Mouse (Mus musculus) T-helper 2 cell (primary cell): ENCODE results near the gene Aqp3.

ENCODE experiments used
- in situ Hi-C: fragments of 300-600 bp; cut with MboI, MseI; formaldehyde crosslinking; loops from one replicate; pipeline ENCODE4 v1.15.1; 2025; ENCODE audit warnings: high pct_unique_total_duplicates

Gene Aqp3

DNA sequence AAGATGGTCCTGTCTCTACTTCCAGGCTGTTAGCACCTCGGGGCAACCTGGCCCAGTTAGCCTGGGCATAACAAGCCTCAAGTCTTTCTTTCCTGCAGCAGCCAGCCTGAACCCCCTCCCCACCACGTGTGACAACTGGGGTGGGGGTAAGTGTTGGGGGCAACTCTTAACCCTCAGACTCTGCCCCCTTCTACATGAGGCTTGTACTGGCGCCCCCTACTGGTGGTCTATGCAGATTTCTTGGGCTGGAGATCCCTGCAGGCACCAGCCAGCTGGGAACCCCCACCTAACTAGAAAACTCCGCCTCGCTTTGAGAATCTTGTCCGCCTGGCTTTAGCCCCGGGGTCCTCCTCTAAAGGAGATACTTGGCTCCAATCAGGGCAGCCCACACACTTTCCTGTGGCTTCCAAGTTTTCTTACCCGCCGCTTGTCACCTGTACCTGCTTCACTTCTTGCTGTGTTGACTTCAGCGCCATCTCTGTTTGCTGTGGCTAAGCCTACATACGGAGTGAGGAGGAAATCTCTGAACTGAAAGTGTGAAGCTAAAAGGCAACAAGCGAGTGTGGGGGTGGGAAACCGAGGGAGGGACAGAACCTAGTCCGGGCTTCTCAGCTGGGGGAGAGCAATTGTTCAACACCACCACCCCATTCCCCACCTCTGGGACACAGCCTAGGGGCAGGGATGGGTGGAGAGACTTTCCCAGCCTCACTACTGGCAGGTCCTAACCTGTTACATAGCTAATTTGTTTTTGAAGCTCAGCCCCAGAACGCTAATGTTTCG is 33.9 kb downstream of the Aqp3 start:
- in situ Hi-C loops: no loop called here

DNA sequence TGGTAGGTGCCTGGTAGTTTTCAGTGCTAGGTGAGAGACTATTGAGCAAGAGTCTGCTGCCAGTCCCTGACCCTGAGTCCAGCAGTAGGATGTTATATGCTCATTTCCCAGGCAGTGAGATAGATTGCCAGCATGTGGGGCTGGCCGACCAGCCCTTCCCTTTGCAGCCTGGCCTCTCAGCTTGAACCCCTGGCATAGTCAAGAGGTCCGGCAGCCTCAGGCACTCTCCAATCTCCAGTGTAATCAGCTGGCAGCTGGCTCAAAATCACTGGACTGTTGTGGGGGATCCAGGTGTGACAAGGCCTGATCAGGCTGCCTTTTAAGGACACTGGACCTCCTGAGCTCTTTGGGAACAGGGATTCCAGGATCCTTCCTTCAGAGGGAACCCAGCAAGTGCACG is 34.6 kb downstream of the Aqp3 start:
- in situ Hi-C loops: no loop called here

DNA sequence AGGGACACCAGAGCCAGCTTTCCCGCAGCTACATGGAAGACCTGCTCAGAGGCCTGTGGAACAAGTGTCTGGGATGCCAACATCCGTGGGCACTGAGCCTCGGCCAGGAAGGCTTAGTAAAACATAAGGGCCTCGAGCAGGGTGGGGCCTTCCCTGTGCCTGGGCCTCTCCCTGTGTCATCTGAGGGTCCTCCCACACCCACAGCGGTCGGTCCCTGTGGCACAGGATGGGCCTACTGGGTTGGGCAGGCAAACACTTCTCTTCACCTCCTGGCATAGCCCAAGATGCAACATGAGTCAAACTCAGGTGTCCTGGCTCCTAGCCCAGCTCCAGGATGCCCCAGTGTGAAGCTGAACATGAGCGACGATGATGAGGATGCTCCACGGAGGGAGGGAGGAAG is 40.6 kb downstream of the Aqp3 start:
- in situ Hi-C loops: no loop called here

DNA sequence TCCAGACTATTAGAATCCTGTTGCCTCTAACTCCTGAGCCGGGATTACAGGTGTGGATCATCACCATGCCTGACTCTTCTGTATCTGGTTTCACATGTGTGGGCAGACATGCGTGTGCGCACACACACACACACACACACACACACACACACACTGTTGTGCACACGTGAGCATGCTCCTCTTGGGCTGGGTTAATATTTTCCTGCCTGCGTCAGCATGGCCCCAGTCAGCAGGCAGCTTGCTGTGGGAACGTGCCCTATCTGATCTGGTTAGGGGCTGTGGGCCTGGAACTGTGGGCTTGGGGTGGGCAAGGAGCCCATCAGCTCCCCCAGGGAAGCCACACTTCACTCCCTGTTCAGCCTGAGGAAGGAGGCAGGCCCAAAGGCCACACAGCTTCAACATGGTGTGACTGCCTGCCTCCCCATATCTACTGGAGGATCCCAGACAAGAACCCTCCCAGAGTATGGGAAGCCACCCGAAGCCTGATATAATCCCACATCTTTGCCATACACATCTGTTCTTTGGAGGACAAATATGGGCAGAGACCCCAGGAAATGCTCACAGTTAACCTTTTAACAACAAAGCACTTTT is 41.1 kb downstream of the Aqp3 start:
- in situ Hi-C loops: no loop called here

DNA sequence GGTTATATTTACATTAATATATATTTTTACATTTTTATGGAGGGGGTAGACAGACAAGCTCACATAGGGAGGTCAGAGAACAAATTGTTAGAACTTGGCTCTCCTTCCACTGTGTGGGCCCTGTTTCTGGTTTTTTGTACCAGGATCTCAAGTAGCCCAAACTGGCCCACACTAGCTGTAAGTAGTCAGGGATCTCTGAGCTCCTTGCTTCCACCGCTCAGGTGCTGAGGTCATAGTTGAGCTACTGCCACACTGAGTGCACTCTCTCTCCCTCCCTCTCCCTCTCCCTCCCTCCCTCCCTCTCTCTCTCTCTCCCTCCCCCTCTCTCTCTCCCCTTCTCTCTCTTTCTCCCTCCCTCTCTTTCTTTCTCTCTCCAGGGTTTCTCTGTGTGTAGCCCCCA is 41.7 kb downstream of the Aqp3 start:
- in situ Hi-C loops: no loop called here

DNA sequence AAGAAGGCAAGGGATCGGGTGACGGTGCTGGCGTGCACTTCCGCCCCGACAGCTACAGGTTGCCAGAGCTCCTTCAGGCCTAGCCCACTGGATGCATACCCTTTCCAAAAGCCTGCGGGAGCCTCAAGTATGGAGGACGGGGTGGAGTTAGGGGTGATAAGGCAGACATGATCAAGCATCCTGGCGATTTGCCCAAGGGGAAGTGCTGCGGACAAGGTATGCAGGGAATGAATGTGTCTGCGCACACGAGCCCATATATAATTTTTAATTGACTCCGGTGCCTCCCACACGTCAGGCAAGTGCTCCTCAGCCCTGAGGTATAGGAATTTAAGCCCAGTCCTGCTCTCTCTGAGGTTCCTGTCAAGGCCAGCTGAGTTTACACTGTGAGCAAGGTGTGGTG is 42.9 kb downstream of the Aqp3 start:
- in situ Hi-C loops: no loop called here

DNA sequence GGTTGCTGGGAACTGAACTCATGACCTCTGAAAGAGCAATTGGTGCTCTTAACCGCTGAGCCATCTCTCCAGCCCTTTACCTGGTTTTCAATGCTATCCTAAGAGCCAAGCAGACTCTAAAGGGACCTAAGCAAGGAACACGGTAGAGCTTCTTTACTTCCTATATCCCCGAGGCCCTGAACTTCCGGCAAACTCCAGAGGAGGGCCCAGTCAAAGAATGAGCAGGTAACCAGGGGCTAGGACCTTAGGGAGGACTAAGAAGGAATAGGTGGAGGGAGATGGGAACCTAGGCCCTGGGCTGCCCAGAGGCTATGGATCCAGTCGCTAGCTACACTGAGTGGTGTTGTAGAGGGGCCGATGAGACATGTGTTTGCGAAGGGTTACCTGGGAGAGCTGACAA is 46.2 kb downstream of the Aqp3 start:
- in situ Hi-C loops: loop anchor here (5.0 kb wide), 1 partner anchor 66 kb away; no protein-coding TSS in a partner anchor

DNA sequence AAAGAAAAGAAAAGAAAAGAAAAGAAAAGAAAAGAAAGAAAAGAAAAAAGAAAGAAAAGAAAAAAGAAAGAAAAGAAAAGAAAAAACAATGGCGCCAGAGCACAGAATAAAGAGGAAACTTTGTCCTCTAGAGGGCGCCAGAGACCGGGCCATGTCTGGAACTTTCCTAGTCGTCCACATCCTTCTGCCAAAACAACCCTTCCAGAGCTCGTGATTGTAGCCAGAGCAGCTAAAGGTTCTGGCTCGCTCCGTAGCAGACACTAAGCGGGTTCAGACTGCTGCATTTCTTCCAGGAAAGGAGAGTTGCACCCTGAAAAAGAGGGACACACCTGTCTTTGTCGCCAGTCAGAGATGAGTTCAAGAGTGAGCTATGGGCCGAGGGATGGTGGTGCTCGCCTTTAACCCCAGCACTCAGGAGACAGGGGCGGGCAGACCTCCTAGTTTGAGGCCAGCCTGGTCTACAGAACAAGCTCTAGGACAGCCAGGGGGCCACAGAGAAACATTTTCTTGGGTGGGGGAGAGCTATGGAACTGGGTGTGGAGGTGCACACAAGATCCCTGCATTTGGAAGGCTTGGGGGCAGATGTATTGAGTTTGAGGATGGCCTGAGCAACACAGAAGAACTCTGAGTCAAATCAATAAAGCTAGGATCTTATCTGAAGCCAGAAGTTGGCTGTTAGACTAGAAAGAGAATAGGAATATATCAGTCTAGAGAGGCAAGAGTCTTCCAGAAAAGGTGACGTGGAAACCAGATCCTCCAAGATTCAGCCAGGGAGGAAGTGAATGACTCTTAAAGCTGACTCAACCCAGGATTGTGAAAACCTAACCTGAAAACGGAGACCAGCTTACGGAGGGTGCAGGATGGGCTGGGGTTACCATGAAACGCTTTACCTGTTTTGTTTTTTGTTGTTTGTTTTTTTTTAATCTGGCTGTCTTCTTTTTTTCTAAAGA is 47.0 kb downstream of the Aqp3 start:
- in situ Hi-C loops: loop anchor here (5.0 kb wide), 1 partner anchor 66 kb away; no protein-coding TSS in a partner anchor

DNA sequence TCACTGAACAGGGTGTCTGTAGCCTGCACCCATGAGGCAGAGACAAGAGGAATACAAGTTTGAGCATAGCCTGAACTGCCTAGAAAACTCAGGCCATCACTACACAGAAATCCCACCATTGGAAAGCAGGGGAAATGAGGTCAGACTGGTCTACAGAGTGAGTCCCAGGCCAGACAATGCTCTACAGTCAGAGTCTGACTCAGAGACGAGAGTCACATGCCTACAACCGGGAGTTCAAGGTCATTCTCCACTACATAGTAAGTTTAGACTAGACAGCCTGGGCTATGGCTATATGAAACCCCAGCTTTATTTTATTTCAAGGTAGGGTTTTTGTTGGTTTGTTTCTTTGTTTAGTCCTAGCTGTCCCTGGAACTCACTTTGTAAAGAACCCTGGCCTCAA is 49.1 kb downstream of the Aqp3 start:
- in situ Hi-C loops: no loop called here

DNA sequence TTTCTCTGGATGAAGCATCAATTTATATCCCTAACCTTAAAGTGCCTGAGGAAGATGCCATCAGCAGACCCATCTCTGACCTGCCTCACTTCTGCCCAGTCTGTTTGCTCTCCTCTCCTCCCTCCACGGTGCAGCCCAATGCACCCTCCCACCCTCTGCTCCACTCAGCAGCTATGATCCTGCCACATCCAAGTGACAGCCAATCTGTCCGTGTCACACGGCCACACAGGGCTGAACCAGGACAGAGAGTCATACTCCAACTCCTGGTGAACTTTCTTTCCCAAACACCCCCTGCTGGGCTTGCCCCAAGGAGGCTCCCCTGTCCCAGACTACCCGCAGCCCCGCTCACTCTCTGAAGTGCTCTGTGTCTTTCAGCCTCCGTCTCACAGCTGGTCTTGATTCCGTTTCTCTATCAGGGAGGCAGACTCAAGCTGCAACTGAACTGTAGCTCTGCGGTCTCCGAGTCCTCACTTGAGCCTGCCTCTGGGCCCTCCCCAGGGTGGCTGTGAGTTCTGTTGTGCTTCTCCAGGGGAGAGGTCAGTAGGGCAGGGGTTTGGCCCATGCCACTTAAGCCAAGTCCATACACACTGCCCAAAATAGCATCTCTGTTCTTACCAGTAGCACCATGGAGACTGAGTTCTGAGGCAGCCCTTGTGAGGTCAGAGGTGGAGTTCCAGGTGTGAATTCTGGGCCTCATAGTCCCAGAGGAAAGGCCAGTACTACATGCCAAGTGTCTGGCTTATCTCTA is 50.3 kb downstream of the Aqp3 start, which contains the start of gene Aqp7:
Aqp7 (minus strand) TSS at position 616 of the 748 bp plus-strand sequence.
- in situ Hi-C loops: no loop called here

DNA sequence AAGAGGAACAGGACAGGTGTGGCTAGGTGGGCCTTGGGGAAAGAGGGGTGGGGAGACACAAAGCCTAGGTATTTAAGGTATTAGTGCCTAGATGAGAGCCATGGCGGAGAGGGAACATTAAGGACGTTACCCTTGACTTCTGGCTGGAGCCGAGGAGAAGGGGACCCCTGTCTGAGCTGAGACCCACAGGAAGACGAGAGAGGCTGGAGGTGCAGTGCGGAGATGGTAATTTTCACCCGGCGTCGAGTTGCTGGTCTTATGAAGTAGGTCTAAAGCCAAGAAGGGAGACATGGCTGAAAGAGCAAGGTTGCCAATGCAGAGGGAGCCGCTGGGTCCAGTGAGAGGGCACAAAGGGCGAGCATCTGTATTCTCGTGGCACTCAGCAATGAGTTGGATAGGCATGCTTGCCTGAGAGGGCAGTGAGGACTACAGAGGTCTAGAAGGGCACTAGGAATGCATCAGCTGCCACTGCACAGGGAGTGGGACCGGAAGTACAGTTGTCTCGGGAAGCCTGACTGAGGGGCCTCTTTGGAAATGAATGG is 51.7 kb downstream of the Aqp3 start:
- in situ Hi-C loops: no loop called here

DNA sequence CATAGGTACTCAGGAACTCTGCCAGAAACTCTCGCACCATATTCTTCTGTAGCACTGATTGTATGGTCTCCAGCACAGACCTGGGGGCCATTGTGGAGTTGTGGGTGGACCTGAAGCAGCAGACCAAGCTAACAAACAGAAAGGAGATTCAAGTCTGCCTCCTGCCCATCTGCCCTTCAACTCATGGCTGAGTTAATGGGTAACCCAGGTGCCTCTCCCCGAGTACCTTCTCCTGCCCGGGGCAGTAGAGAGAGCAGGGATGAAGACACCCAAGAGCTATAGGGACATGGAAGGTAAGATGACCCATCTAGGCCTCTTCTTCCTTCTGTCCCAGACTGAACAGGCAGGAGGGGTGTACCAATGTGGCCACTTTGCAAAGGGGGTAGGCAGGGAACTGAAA is 52.7 kb downstream of the Aqp3 start:
- in situ Hi-C loops: no loop called here

DNA sequence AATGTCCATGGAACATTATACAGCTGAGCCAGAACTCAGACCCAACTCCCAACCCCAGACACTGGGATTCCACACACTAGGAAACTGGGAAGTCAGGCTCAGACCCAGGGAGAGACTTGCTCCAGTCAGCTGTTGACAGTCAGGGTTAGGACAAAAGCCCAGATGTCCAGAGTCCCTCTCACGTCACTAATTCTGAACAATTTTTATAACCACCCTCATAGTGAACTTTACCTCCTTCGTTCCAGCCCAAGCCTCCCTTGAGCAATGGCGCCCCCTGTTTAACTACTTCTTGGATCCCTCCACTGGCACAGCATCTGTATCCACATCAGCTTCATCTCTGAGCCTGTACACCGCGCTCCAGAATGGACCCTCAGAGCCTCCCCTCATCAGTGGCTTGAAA is 54.0 kb downstream of the Aqp3 start:
- in situ Hi-C loops: no loop called here

DNA sequence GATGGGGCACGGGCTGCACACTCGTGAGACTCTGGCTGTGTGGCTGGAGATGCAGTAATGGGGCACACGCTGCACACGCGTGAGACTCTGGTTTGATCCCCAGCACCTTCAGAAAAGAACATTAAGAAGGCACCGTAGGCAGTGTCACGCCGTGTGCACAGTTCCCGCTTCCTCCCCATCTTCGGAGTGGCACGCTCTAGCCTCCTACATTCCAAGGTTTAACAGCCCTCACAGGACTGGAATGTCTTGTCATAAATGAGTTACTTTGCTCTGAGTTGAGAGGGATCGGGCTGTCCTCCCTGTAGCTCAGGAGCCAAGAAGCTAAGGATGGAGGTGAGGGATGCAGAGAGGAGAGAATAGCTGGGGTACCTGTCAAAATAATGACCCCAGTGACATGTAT is 55.1 kb downstream of the Aqp3 start:
- in situ Hi-C loops: no loop called here
